Mouse (Mus musculus) urinary bladder, postnatal 4 days (tissue): Measurements from ENCODE around the gene Gm1330.
"Not testable (repeated sequence)": the region's sequence is repeated elsewhere in the genome, so short reads cannot be mapped to it uniquely, and the experiment has no call there.

ENCODE experiments used
- DNase-seq, 2 experiments: peaks; one replicate each; pipeline ENCODE4 v3.0.0; 2021 to 2022; ENCODE audit warnings: low spot score in 2 of 2

Gm1330 gene

DNA sequence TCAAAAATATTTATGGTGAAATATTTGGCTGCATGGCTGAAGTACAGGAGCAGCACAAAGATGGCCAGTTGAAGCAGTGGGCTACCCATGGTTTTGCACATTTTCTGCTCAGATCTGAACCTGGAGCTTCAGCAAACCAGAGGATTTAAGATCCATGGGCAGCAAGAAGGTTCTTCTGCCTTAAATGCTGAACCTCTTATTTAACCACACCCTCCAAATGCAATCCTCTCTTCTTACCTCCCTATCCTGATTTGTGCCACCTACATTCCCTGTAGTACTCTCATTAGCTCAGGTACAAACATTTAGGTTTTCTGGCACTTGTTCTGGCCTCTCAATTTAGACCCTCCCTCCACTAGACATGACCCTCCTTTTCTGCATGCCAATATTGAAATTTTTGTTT lies at the start of gene Gm1330:
Gene Gm1330, minus strand, starts transcription at position 101 of the 400 bp plus-strand sequence.
- DNase-seq = no peak

DNA sequence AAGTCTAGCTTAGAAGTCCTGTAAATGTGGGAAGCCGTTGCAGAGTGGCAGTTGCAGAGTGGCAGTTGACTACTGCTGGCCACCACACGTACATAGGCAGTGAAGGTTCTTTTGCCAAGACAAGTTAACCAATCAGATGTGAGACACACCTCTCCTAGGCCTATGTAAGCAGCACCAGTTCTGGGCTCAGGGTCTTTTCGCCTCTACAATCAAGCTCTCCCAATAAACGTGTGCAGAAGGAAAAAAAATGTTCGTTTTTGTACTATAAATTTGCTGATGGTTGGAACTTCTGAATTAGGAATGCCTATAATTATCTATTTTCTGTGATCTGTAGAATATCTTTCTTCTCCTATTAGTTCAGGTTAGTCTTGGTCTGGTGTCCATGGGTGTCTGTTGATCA lies 14.1 kb upstream of the Gm1330 start, which contains the start of gene Gm10750:
Gene Gm10750, minus strand, starts transcription at position 101 of the 400 bp plus-strand sequence.
- DNase-seq = not testable (repeated sequence)

- no peak for DNase-seq
Observed at GRCm38 (mm10) chr2:149004826-149005225, 1.8 kb upstream of the Gm1330 start.

GRCm38 (mm10) chr2:148995133-148995532 lies 7.9 kb downstream of the Gm1330 start:
- DNase-seq = no peak
